Mouse (Mus musculus): ENCODE measurements around the gene 2700049A03Rik. TPM values are rescaled to one million over a fixed set of nuclear protein-coding genes. Genes with fewer than 3 reads are reported as not detected.

Gene 2700049A03Rik
- polyA plus RNA-seq, 2 experiments from 2014 or later = 8.0 to 10.8 TPM

DNA sequence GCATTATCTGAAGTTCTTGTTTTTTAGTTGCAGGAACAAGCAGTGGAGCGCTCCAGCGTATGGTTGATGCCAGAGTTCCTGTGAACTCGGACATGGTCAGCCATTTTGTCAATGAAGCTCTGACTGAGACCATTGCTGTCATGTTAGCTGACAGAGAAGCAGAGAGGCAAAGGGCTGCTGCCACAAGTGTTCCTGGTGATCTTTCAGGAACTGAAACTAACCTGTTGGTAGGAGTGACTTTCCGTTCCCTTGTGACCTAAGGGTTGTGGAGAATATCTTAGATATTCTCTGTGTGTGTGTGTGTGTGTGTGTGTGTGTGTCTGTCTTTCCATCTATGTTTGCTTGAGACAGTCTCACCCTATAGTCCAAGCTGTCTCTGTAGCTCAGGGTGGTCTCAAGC is 47.7 kb downstream of the 2700049A03Rik start:
- ATAC-seq = no peak

- no peak for ATAC-seq
Observed at GRCm38 (mm10) chr12:71192705-71193104, 56.1 kb downstream of the 2700049A03Rik start.

DNA sequence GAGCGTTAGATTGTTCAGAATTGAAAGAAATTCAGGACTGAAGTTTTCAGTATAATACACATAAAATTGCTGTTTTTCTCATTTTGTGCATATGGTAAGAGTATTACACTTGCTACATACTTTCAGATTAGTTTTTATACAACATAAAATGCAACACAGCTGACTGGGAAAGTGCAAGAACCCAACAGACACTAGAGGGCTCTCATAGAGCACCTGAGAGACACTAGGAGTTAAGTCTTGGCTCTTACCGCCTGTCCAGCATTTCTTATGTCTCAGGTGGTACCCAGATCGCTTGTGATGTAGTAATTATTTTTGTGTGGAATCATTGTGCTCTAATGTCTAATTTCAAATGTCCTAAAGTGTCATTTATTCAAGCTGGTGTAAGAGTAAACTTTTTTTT is 61.0 kb downstream of the 2700049A03Rik start:
- no peak for ATAC-seq

- ATAC-seq = no peak
Observed at GRCm38 (mm10) chr12:71201753-71202152, 65.1 kb downstream of the 2700049A03Rik start.

- ATAC-seq = no peak
Observed at GRCm38 (mm10) chr12:71204303-71204702, 67.7 kb downstream of the 2700049A03Rik start.

- ATAC-seq = no peak
Observed at GRCm38 (mm10) chr12:71217191-71217590, 80.5 kb downstream of the 2700049A03Rik start.

- no peak for ATAC-seq
Observed at GRCm38 (mm10) chr12:71217866-71218522, 81.3 kb downstream of the 2700049A03Rik start.

GRCm38 (mm10) chr12:71222761-71223160 is 86.1 kb downstream of the 2700049A03Rik start:
- no peak for ATAC-seq

DNA sequence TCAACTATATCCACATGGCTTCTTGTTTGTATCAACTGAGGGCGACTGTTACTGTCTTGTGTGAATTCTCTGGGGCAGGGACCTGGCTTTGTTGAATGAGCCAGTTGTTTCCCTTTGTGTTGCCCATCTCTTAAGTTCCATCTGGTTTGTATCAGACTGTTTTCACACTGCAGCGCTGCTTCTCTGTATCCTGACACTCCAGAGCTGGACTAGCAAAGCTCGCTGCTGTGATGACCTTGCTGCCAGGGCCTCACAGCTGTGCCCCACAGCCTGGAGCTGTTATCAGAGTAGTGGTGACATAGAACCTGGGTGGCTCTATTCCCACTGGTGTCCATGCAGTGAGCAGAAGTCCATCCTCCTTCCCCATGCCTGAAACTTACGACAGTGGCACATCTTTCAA is 91.1 kb downstream of the 2700049A03Rik start:
- ATAC-seq = no peak

DNA sequence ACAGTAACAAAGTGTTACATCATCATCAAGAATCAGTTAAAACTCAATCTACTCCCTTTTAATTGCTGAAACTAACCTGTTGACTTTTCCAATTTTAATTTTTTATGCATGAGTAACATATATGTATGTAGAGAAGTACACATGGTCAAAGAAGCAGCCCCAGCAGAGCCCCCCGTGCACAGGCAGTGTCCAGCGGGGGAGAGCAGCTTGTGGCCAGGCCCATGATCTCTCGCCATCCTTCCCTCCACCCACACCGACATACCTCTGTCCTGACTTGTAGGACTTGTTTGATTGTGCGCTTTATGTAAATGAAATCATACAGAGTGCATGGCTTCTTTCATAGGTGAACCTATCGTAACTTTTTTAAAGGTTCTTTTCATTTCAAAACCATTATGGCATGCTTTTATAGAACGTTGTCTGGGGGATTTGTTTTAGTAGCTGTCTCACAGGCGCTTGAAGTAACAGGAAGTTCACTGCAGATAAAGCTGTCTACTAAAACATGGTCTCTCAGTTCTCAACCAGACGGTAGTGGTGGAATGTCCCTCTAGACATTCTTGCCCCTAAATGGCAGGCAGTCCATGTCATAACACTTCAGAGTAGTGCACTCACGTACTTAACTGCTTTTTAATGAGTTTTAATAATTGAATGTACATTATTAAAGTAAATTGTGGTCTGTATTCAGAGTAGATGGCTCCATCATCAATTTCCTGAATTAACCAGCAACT is 92.4 kb downstream of the 2700049A03Rik start:
- no peak for ATAC-seq

DNA sequence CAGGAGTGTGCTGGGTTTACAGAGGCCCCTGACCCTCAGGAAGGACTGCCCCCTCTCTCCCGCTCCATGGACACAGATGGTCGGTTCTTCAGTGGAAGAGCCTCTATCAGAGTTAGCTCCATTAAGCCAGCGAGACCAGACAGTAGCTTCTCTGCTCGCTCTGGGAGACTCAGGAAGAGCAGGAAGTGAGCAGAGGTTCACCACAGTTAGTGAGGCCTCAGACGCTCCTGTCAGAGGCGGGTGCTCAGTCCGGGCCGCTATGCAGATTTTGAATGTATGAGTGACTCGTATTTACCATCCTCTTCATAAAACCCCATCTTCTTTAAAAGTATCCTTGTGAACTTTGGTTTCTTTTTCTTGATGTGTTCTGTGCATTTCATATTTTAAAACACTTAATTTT is 94.9 kb downstream of the 2700049A03Rik start:
- no peak for ATAC-seq

DNA sequence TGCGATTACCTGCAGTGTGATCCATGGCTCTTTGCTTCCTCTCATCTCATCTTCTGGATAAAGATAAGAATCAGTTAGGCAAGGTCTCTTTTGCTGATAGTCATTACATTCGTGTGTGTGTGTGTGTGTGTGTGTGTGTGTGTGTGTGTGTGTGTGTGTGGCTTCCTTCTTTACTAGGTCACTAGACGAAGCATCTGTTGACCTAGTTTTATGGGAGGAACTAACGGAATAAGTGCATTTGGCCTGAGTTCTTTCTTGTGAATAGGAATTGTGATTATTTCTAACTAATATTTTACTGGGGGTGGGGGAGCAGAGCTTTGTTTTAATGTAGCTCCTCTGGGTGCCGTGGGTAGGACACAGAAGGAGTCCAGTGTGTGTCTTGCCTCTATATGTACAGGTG is 96.8 kb downstream of the 2700049A03Rik start:
- no peak for ATAC-seq

GRCm38 (mm10) chr12:71237074-71237473 is 100.4 kb downstream of the 2700049A03Rik start:
- no peak for ATAC-seq

DNA sequence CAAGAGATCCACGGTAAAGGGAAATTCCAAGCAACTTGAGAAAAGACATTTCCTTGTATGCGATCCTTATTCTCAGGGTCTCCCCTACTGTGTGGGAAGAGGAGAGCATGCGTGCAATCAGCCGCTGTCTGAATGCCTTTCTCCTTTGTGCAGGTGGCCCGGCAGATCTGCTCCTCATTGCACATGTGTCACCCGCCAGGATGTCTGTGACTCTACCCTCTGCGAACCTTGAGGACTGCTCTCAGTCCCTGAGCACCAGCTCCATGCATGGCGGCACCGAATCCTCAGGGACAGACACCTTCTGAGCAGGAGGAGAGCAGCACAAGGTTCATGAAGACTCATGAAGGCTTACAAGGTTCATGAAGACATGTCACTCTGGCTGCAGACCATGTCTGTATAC is 106.1 kb downstream of the 2700049A03Rik start:
- ATAC-seq = no peak

- ATAC-seq = no peak
Observed at GRCm38 (mm10) chr12:71244766-71245390, 108.2 kb downstream of the 2700049A03Rik start.

DNA sequence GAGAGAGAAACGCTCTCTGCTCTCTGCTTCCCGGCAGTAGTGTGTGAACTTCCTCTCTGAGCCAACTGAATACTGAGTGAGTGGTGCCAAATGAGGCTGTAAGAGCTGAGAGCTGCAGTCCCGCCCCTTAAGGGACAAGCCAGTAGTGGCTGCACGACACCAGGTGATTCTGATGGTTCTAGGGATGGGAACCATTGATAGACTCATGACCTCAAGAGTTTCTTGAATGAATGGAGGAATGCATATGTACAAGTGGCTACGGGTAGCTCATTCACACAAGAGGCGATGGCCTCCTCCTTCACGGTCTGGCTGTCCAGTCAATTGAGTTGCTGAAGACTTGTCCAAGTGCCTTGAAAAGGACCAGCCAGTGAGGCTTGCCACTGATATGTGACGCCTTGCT is 110.5 kb downstream of the 2700049A03Rik start:
- no peak for ATAC-seq

DNA sequence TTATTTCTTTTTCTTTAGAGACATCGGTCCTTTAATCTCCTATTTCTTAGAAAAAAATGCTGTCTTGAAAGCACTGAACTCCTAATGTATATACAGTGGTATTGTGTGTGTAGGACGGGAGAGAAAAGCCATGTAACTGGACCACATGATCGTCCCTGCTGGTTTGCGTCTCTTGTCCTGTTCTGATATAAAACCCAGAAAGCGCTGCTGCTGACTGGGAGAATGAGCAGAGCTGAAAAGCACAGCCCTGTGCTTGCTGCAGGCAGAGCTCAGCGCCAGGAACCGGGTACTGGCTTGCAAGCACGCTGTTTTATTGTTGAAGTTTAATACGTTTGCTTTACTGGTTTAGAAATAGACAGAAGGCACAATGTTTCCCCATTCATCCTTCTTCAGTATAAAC is 112.7 kb downstream of the 2700049A03Rik start:
- ATAC-seq = no peak

GRCm38 (mm10) chr12:71252509-71253167 is 116.0 kb downstream of the 2700049A03Rik start:
- no peak for ATAC-seq

GRCm38 (mm10) chr12:71254779-71255178 is 118.1 kb downstream of the 2700049A03Rik start:
- ATAC-seq = no peak

DNA sequence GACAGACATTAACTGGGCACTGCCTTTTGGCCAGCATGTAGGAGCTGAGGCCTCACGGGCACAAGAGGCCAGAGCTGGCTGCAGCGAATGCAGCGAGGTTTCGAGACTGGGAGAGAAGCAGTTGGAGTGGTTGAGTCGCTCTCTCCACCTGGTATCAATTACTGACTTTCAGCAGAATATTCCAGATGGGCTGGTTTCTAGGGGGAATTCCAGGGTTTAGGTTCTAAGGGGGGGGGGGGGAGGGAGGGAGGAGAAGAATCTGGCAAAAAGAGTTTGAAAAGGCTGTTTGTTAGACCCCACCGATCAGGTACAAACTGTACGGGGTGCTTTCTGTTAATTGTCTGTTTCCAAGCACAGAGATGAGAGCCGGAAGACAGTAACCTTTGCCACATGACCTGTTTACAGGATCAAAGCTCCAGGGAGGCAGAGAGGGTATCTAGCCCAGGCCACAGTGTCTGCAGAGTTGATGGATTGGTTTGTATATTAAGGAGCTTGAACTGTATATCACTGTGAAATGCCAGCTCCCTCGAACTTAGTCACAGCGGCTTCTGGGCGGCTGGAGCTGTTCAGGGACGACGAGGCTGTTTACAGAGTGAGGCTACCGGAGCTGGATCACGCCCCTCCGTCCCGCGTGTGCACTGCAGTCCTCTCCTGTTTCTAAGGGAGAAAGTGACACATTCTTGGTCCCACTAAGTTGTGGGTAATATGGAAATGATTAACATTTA is 121.7 kb downstream of the 2700049A03Rik start:
- ATAC-seq = no peak

DNA sequence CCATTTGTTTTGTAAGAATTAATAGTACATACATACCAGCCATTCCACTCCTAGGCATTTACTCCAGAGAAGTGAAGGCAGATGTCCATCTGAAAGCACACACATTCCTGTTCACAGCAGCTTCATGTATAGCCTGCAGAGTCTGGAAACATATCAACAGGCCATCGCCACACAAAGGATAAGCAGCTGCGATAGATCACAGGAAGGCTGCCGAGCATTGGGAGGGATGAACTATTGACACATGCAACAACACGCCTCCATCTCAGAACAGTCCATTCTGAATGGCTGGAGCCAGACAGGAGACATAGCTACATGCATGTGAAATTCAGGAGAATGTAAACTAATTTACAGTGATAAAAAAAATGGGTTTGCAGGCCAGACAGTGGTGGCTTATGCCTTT is 127.6 kb downstream of the 2700049A03Rik start:
- ATAC-seq = no peak

GRCm38 (mm10) chr12:71269367-71269766 is 132.7 kb downstream of the 2700049A03Rik start:
- ATAC-seq = no peak

GRCm38 (mm10) chr12:71271131-71271530 is 134.5 kb downstream of the 2700049A03Rik start:
- no peak for ATAC-seq

Data from activated CD4-positive, CD25-positive, alpha-beta regulatory T cell, adult 4 months (primary cell).